Mouse (Mus musculus) bone marrow macrophage, adult 2 months (primary cell): ENCODE results near the gene Ddah2. TPM values are rescaled to one million over a fixed set of nuclear protein-coding genes. Genes with fewer than 3 reads are reported as not detected.

Source experiments
- H3K27ac ChIP-seq: 2 replicates; pipeline ENCODE4 v1.5.1; 2012; ENCODE audit warnings: low read depth, low read length; ENCODE audit not compliant: insufficient read depth
- H3K4me1 ChIP-seq: 2 replicates; pipeline ENCODE4 v1.6.1; 2012; ENCODE audit warnings: low read length; ENCODE audit not compliant: control insufficient read depth, insufficient read depth
- H3K4me3 ChIP-seq: 2 replicates; pipeline ENCODE4 v1.5.1; 2012; ENCODE audit warnings: mild to moderate bottlenecking, low read length, moderate library complexity; ENCODE audit not compliant: insufficient read depth
- CTCF ChIP-seq: IDR thresholded peaks from 2 replicates; pipeline ENCODE4 v1.5.1; 2012; ENCODE audit warnings: low read depth, mild to moderate bottlenecking, low read length, moderate library complexity
- POLR2A ChIP-seq: IDR thresholded peaks from 2 replicates; pipeline ENCODE4 v1.6.1; 2012; ENCODE audit warnings: mild to moderate bottlenecking, low read depth, low read length, borderline replicate concordance
- polyA plus RNA-seq: library from polyadenylated mRNA; stranded (reverse); fragments of >200 nt; gene quantifications from 2 replicates; pipeline ENCODE4 v1.2.4, GENCODE M21; 2012; ENCODE audit not compliant: missing spikeins, insufficient read depth, insufficient read length

Gene Ddah2
- 9.0 and 10.9 TPM in 2 replicates for polyA plus RNA-seq

DNA sequence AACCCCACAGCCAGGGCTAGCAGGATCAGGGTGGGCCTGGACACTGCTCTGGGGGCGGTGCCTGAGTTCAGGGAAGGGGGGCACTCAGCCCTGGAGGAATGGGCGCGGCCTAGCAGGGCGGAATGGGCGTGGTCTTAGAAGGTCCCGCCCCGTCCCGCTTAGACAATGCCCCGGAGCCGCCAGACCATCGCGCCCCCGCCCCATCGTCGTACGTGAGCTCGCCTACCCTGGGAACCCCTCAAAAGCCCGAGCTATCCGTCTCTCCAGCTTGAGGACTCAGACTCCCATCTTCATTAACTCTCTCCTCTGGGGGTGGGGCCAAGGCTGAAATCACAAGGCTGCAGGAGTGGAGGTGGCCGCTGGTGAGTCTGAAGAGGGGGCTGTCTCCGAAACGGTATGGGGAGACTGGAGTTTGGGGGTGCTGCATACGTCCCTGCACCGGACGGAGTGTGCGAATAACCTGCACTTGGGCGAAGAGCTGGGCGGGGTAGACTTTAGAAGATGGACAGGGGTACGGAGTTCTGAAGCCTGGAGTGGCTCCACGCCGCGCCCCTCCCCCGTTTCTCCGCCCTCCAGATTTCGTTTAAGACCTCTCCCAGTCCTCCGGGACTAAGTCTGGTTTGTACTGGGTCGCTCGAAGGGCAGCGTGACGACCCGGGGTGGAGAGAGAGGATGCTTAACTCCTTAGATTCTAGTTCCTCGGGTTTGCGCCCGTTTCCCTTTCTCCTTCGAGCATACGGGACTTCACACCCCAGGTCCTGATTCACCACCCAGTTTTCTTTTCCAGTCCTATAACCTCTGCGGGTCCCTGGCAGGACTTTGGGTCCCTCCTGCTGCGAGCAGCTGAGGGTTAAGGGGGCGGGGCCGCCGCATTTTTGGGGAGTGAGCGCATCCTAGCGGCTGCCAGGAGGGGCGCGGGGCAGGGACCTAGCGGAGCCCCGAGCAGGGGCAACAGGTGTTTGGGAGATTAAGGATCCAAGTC, at the start of gene Ddah2:
Gene Ddah2, plus strand, starts transcription at position 125 of the 982 bp plus-strand sequence.
- TF ChIP-seq POLR2A (no peak), CTCF (peak; percentile 65)
- Histone ChIP-seq H3K27ac (no peak within 1 kb of the TSS), H3K4me1 (peaks cover 1% of the 10 kb centered on the region; the same call in 1 of the 2 replicates), H3K4me3 (peak within 1 kb of the TSS; percentile 57)

DNA sequence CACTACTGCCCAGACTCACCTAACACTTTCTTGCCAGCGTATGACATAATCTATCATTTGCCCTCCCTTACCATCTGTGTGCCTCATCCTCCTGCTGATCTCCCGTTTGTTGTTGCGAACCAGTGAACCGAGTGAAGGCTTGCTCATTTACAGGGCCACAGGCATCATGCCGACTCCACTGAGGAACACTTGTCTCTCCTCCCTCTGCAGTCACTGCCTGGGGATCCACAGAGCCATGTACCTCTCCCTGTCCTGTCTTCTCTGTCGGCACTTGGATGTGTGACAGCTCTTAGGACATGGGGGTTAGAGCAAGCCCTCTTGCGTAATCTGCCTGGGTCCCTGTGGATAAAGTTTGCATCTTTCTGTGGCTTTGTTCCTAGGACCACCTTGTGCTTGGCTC, 49.2 kb upstream of the Ddah2 start:
- Histone ChIP-seq H3K27ac (no peak overlapping the region), H3K4me1 (no peaks in the 10 kb centered on the region), H3K4me3 (no peak overlapping the region)
- no peak for TF ChIP-seq CTCF
- TF ChIP-seq POLR2A, result no peak

DNA sequence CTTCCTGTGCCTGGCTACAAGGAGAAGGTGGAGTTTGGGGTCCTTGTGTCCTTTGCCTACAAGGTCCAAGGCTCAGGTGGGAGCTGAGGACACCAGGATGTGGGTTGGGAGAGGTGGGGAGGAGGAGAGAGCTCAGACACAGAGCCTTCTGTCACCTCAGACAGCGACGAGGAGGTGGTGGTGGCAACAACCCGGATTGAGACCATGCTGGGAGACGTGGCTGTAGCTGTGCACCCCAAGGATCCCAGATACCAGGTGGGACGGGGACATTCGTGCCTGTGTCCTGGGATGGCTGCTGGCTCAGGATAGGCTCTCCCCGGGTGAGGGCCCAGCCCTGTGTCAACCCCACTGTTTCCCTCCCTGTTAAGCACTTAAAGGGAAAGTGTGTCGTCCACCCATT, 47.4 kb upstream of the Ddah2 start:
- TF ChIP-seq CTCF (no peak), POLR2A (no peak)
- Histone ChIP-seq H3K4me3 (no peak overlapping the region), H3K4me1 (no peaks in the 10 kb centered on the region), H3K27ac (no peak overlapping the region)

GRCm38 (mm10) chr17:35012430-35012829, 46.4 kb upstream of the Ddah2 start:
- no peak for TF ChIP-seq POLR2A
- TF ChIP-seq CTCF, result no peak

DNA sequence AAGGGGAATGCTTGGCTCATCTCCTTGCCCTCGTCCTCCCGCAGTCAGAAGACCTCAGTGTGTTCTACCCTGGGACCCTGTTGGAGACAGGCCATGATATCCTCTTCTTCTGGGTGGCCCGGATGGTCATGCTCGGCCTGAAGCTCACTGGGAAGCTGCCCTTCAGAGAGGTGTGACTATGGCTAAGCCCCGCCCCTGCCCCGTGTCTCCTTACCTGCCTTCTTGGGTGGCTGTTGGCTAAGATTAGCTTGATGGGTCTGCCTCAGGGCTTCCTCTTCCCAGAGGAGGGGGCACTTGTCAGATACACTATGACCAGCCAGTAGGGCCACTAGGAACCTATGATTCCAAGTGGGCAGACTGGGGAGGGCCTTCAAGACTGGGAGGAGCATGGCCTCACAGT, 45.6 kb upstream of the Ddah2 start:
- TF ChIP-seq CTCF, result no peak
- TF ChIP-seq POLR2A, result no peak
- H3K4me1 ChIP-seq, result no peaks in the 10 kb centered on the region
- H3K4me3 ChIP-seq, result no peak overlapping the region

More at GRCm38 (mm10) chr17:35012430-35012829, 46.4 kb upstream of the Ddah2 start:
- H3K4me3 ChIP-seq, result no peak overlapping the region
- H3K4me1 ChIP-seq, result no peaks in the 10 kb centered on the region
- no peak overlapping the region for H3K27ac ChIP-seq

GRCm38 (mm10) chr17:35015296-35015695, 43.5 kb upstream of the Ddah2 start:
- Histone ChIP-seq H3K4me1 (no peaks in the 10 kb centered on the region), H3K4me3 (no peak overlapping the region), H3K27ac (no peak overlapping the region)
- TF ChIP-seq POLR2A (no peak), CTCF (no peak)

More for the DNA sequence above, 45.6 kb upstream of the Ddah2 start:
- H3K27ac ChIP-seq, result no peak overlapping the region

- Histone ChIP-seq H3K27ac (no peak within 1 kb of the TSS), H3K4me1 (peaks cover 2% of the 10 kb centered on the region), H3K4me3 (no peak within 1 kb of the TSS)
- TF ChIP-seq CTCF (no peak), POLR2A (no peak)
Observed at GRCm38 (mm10) chr17:35016376-35016775, 42.5 kb upstream of the Ddah2 start, which contains the start of gene Vwa7. TSS of gene Vwa7 (plus strand) at chr17:35016579.

DNA sequence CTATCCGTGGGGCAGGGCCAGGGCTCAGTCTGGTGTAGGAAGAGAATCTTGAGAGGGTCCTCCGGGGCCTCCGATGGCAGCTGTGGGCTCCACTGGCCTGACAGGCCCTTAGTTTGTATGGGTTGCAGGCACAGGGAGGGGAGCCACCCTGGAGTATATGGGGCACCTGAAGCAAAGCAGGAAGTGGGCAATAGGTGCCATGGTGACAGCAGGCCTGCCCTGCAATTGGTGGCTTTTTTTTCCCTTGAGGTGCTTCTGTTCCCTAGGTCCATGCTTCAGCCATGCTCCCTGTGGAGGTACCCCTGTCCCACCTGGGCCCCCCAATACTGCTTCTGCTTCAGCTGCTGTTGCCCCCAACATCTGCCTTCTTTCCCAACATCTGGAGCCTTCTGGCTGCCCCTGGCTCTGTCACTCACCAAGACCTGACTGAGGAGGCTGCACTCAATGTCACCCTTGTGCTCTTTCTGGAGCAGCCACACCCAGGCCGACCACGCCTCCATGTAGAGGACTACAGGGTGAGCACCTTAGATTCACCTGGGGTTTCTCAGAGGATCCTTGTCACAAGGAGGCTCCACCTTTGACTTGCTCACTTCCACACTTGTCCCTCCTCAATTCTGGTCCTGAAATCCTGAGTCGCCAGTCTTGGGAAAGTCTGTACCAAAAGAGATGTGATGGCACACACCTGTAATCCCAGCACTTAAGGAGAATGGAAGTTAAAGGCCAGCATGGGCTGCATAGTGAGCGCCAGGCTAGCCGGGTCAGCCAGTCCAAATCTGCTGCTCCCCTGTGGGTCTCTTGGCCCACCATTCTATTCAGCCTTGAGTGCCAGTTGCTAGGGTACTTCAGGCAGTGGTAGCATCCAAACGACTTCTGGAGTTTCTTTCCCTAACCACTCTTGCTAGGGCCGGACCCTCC, 41.8 kb upstream of the Ddah2 start:
- Histone ChIP-seq H3K4me1 (peaks cover 6% of the 10 kb centered on the region), H3K4me3 (no peak overlapping the region), H3K27ac (no peak overlapping the region)
- TF ChIP-seq POLR2A (no peak), CTCF (no peak)

GRCm38 (mm10) chr17:35017706-35018030, 41.2 kb upstream of the Ddah2 start:
- Histone ChIP-seq H3K4me3 (no peak overlapping the region), H3K4me1 (peaks cover 6% of the 10 kb centered on the region), H3K27ac (no peak overlapping the region)
- no peak for TF ChIP-seq POLR2A

- Histone ChIP-seq H3K4me1 (peaks cover 7% of the 10 kb centered on the region), H3K27ac (no peak overlapping the region), H3K4me3 (no peak overlapping the region)
- TF ChIP-seq CTCF (no peak), POLR2A (no peak)
Observed at GRCm38 (mm10) chr17:35018171-35018570, 40.7 kb upstream of the Ddah2 start.
